Mouse (Mus musculus) lung, postnatal 0 days (tissue): ENCODE results near the gene Rpf1.

Experiments
- CTCF ChIP-seq: IDR thresholded peaks from 2 replicates; pipeline ENCODE4 v1.5.1; 2016; ENCODE audit warnings: antibody characterized with exemption, mild to moderate bottlenecking
- EP300 ChIP-seq: IDR thresholded peaks from 2 replicates; pipeline ENCODE4 v1.6.1; 2016; ENCODE audit warnings: antibody characterized with exemption, mild to moderate bottlenecking, control low read depth

DNA sequence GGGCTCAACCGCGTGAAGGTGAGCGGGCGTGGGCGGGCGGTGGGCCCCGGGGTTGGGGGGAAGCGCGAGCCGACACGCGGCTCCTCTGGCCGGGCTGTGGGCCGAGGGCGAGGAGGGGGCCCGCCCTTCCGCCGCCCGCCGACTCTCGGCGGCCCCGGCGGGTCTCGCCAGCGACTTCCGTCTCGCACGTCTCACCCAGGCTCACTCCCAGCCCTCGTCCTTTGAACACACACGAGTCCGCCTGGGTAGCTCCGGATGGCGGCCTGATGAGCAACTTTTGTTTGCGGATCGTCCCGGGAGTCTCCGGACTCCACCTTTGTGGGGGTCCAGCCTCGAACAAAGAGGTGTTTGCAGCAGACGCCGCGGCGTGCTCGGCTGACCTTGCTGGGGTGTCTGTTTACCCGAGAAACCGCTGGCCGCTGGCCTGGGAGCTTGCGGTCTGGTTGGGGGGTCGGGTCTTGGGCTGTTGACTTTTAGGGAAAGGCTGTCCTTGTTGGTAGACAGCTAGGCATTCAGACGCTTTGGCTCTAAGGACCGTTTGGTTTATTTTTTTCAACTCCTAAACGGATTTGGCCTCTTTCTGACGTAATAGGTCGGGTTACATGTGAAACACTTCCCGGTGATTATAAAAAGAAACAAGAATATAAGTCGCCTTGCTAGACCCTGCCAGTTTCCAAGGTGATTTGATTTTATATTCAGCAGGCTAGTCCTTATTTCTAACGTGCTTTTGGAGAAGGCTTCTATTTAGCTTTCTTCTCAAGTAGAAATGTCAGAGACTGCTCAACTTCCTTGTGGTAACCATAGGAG lies 21.0 kb downstream of the Rpf1 start:
- TF ChIP-seq CTCF (no peak), EP300 (no peak; the same call in 1 of the 2 replicates)
